Mouse (Mus musculus) stomach, embryonic 15.5 days (tissue): ENCODE measurements at regions not wholly inside any gene's neighbourhood (a gene's known extent, or its start where the extent isn't known, plus 50 kb on each side); places are given as distances from the start of the nearest gene placed in this dataset.
A peak's percentile ranks its signal among the peaks of the same experiment; 100 is the strongest.

Experiments
- ATAC-seq: fragments of 200-750 bp; cut with Nextera tagmentation; 2 replicates; pipeline ENCODE4 v1.8.0; 2017; ENCODE audit warnings: low read depth, moderate number of reproducible peaks, moderate TSS enrichment; ENCODE audit not compliant: insufficient read depth, low FRiP score
- H3K27ac ChIP-seq: fragments of 300-500 bp; sonication (generic); 2 replicates; pipeline ENCODE4 v1.5.1; 2015; ENCODE audit warnings: mild to moderate bottlenecking, inconsistent platforms
- H3K27me3 ChIP-seq: fragments of 300-500 bp; sonication (generic); replicated peaks from 2 replicates; pipeline ENCODE4 v1.6.1; 2015; ENCODE audit warnings: inconsistent platforms
- H3K36me3 ChIP-seq: fragments of 300-500 bp; sonication (generic); 2 replicates; pipeline ENCODE4 v1.6.1; 2015; ENCODE audit warnings: inconsistent platforms
- H3K4me1 ChIP-seq: fragments of 300-500 bp; sonication (generic); 2 replicates; pipeline ENCODE4 v1.6.1; 2015; ENCODE audit warnings: inconsistent platforms
- H3K4me2 ChIP-seq: fragments of 300-500 bp; sonication (generic); 2 replicates; pipeline ENCODE4 v1.6.1; 2015; ENCODE audit warnings: mild to moderate bottlenecking, inconsistent platforms
- H3K4me3 ChIP-seq: fragments of 300-500 bp; sonication (generic); replicated peaks from 2 replicates; pipeline ENCODE4 v1.5.1; 2015; ENCODE audit warnings: inconsistent platforms
- H3K9ac ChIP-seq: fragments of 300-500 bp; sonication (generic); 2 replicates; pipeline ENCODE4 v1.6.1; 2015; ENCODE audit warnings: inconsistent platforms
- H3K9me3 ChIP-seq: fragments of 300-500 bp; sonication (generic); 2 replicates; pipeline ENCODE4 v1.6.1; 2016; ENCODE audit warnings: inconsistent platforms
- WGBS: fragments of 180-500 bp; shearing (Covaris S2); methylation state at CpG from one replicate; pipeline ENCODE4 v1.1.7; 2015; 5-methylcytosine and 5-hydroxymethylcytosine counted together

GRCm38 (mm10) chr13:97385531-97385930 lies 144.6 kb downstream of the Enc1 start:
- WGBS, result 78% methylated on average over 8 of the region's 8 CpGs

GRCm38 (mm10) chr13:97384091-97384777 lies 143.3 kb downstream of the Enc1 start:
- 62% methylated on average over 16 of the region's 16 CpGs for WGBS
- no peak overlapping the region for H3K4me2 ChIP-seq
- no peaks in the 10 kb centered on the region for H3K27me3 ChIP-seq
- no peak for ATAC-seq
- H3K9ac ChIP-seq, result no peak overlapping the region
- H3K4me3 ChIP-seq, result no peak overlapping the region
- no peak overlapping the region for H3K27ac ChIP-seq
- H3K9me3 ChIP-seq, result no peaks in the 10 kb centered on the region
- H3K4me1 ChIP-seq, result peaks cover 4% of the 10 kb centered on the region
- no peaks in the 10 kb centered on the region for H3K36me3 ChIP-seq

More at GRCm38 (mm10) chr13:97385531-97385930, 144.6 kb downstream of the Enc1 start:
- no peaks in the 10 kb centered on the region for H3K27me3 ChIP-seq
- no peaks in the 10 kb centered on the region for H3K36me3 ChIP-seq
- no peak overlapping the region for H3K4me2 ChIP-seq
- H3K4me1 ChIP-seq, result peaks cover 4% of the 10 kb centered on the region
- no peak overlapping the region for H3K4me3 ChIP-seq
- ATAC-seq, result 0 out of 2 replicates have a peak, but pooled peaks have one; percentile 14
- no peak overlapping the region for H3K9ac ChIP-seq
- no peaks in the 10 kb centered on the region for H3K9me3 ChIP-seq
- H3K27ac ChIP-seq, result no peak overlapping the region

DNA sequence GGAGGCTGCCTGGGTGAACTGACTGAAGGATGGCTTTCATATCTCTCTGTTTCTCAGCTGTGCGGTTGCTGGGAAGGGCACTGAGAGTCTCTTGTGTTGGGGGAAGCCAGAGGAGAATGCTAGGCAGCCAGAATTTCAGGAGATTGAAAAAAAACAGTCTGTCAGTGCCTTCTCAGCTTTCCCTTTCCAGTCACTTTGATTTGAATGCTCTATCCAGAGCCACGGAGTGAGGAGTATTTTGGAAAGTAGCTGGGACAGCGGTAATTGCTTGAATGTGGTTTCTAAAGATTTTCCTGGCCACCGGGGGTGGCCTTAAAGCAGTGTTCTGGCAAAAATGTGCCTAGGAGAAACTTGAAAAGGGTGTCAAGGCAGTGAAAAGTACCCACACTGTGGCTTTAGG lies 142.4 kb downstream of the Enc1 start:
- Histone ChIP-seq H3K4me2 (no peak overlapping the region), H3K36me3 (no peaks in the 10 kb centered on the region), H3K4me1 (peaks cover 4% of the 10 kb centered on the region), H3K9me3 (no peaks in the 10 kb centered on the region), H3K27me3 (no peaks in the 10 kb centered on the region), H3K27ac (no peak overlapping the region), H3K4me3 (no peak overlapping the region), H3K9ac (no peak overlapping the region)
- 61% methylated on average over 4 of the region's 4 CpGs for WGBS
- no peak for ATAC-seq

DNA sequence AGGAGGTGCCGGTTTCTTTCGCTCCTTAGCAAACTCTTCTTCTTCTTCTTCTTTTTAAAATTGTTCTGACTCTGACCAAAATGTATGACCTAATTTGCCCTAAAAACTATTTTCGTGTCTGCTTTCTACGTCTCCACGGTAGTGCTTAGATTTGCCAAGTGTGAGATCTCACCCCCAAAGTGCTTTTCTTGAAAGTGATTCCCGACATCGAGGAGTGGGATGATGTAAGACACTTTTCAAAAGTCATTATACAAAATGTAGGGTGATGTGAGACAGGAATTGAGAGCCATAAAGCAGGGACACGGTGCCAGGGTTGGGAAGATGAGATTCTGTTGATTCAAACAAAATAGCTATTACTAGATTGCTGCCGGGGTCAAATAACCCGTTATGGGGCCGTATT lies 139.5 kb downstream of the Enc1 start:
- H3K4me2 ChIP-seq, result no peak overlapping the region
- no peaks in the 10 kb centered on the region for H3K27me3 ChIP-seq
- 0 out of 2 replicates have a peak, but pooled peaks cover 10% of the 10 kb centered on the region for H3K4me1 ChIP-seq
- no peak for ATAC-seq
- 65% methylated on average over 11 of the region's 11 CpGs for WGBS
- H3K9me3 ChIP-seq, result no peaks in the 10 kb centered on the region
- H3K27ac ChIP-seq, result no peak overlapping the region
- no peaks in the 10 kb centered on the region for H3K36me3 ChIP-seq
- H3K9ac ChIP-seq, result no peak overlapping the region
- no peak overlapping the region for H3K4me3 ChIP-seq

DNA sequence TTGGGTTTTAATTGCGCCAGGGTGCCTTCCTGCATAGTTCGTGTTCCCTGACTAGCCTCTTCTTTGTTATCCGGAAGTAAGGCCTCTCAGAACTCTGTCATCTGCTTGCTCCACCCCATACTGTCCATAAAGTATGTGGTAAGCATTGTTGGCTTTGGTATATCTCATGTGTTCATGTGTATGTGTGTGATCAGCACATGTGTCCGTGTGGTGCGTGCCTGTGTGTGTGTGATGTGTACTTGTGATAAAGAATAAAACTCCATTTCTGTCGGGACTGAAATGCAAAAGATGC lies 135.3 kb downstream of the Enc1 start:
- H3K4me1 ChIP-seq, result 0 out of 2 replicates have a peak, but pooled peaks cover 10% of the 10 kb centered on the region
- no peak overlapping the region for H3K4me2 ChIP-seq
- 54% methylated on average over 6 of the region's 6 CpGs for WGBS
- H3K27me3 ChIP-seq, result no peaks in the 10 kb centered on the region
- H3K9ac ChIP-seq, result no peak overlapping the region
- ATAC-seq, result no peak
- no peaks in the 10 kb centered on the region for H3K9me3 ChIP-seq
- H3K4me3 ChIP-seq, result no peak overlapping the region
- H3K36me3 ChIP-seq, result no peaks in the 10 kb centered on the region
- H3K27ac ChIP-seq, result peak overlapping the region; percentile 3; the same call in 1 of the 2 replicates

DNA sequence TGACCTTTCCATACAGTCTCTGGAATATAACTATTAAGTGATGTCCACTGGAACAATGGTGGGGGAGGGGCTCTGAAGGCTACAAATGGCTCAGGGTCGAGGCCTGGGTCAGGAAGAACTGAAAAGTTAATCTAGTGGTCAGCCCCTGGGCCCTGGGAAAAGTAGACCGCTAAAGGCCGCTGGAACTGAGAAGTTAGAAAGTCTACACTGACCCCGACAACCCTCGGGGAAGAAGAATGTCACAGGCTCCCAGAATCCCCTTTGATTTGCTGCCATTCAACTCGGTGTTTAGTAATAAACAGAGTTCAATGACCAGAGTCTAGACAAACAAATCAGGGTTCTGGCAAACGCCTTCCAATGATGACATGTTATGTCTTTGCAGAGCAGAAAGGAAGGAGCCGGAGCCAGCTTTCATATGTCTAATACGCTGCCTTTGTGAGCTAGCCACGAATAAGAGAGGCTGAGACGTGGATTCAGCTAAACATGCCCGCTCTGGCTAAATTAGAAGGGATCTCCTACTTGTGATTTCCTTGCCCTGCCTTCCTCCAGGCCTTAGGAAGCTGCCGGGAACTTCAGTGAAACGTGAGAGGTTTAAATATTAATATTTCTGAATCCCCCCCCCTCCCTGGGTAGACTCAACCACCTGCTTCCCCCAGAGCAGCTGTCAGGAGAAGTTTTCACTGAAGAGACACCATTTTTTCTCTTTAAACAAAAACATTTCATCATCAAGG lies 134.8 kb downstream of the Enc1 start:
- H3K4me2 ChIP-seq, result no peak overlapping the region
- 0 out of 2 replicates have a peak, but pooled peaks cover 10% of the 10 kb centered on the region for H3K4me1 ChIP-seq
- H3K36me3 ChIP-seq, result no peaks in the 10 kb centered on the region
- no peak overlapping the region for H3K9ac ChIP-seq
- no peak overlapping the region for H3K4me3 ChIP-seq
- no peak for ATAC-seq
- no peaks in the 10 kb centered on the region for H3K27me3 ChIP-seq
- H3K9me3 ChIP-seq, result no peaks in the 10 kb centered on the region
- 35% methylated on average over 14 of the region's 14 CpGs for WGBS
- peak overlapping the region; percentile 3; the same call in 1 of the 2 replicates for H3K27ac ChIP-seq

- Histone ChIP-seq H3K9me3 (no peaks in the 10 kb centered on the region), H3K27me3 (no peaks in the 10 kb centered on the region), H3K9ac (no peak overlapping the region), H3K36me3 (no peaks in the 10 kb centered on the region), H3K27ac (no peak overlapping the region), H3K4me1 (0 out of 2 replicates have a peak, but pooled peaks cover 10% of the 10 kb centered on the region), H3K4me2 (no peak overlapping the region), H3K4me3 (no peak overlapping the region)
- whole genome bisulfite sequencing, result 41% methylated on average over 7 of the region's 7 CpGs
- ATAC-seq, result peak; percentile 31; the same call in 1 of the 2 replicates
These were observed 131.4 kb downstream of the Enc1 start for GRCm38 (mm10) chr13:97372348-97372747.

GRCm38 (mm10) chr13:97371200-97371599 lies 130.3 kb downstream of the Enc1 start:
- no peak overlapping the region for H3K27ac ChIP-seq
- H3K36me3 ChIP-seq, result no peaks in the 10 kb centered on the region
- H3K4me1 ChIP-seq, result 0 out of 2 replicates have a peak, but pooled peaks cover 4% of the 10 kb centered on the region
- H3K9ac ChIP-seq, result no peak overlapping the region
- no peaks in the 10 kb centered on the region for H3K27me3 ChIP-seq
- no peak overlapping the region for H3K4me2 ChIP-seq
- no peak overlapping the region for H3K4me3 ChIP-seq
- no peaks in the 10 kb centered on the region for H3K9me3 ChIP-seq
- no peak for ATAC-seq
- whole genome bisulfite sequencing, result 92% methylated on average over 3 of the region's 3 CpGs

- Histone ChIP-seq H3K4me1 (peaks cover 5% of the 10 kb centered on the region), H3K9me3 (no peaks in the 10 kb centered on the region), H3K27me3 (no peaks in the 10 kb centered on the region), H3K9ac (no peak overlapping the region), H3K4me3 (no peak overlapping the region), H3K27ac (no peak overlapping the region), H3K4me2 (no peak overlapping the region), H3K36me3 (no peaks in the 10 kb centered on the region)
- ATAC-seq, result no peak
- 58% methylated on average over 8 of the region's 8 CpGs for whole genome bisulfite sequencing
These were observed 125.8 kb downstream of the Enc1 start for GRCm38 (mm10) chr13:97366723-97367122.

GRCm38 (mm10) chr13:97365557-97366244 lies 124.8 kb downstream of the Enc1 start:
- WGBS, result 45% methylated on average over 18 of the region's 18 CpGs
- Histone ChIP-seq H3K4me1 (peaks cover 5% of the 10 kb centered on the region), H3K36me3 (no peaks in the 10 kb centered on the region), H3K27ac (no peak overlapping the region), H3K4me3 (no peak overlapping the region), H3K27me3 (no peaks in the 10 kb centered on the region), H3K4me2 (no peak overlapping the region), H3K9ac (no peak overlapping the region), H3K9me3 (no peaks in the 10 kb centered on the region)
- ATAC-seq, result no peak

DNA sequence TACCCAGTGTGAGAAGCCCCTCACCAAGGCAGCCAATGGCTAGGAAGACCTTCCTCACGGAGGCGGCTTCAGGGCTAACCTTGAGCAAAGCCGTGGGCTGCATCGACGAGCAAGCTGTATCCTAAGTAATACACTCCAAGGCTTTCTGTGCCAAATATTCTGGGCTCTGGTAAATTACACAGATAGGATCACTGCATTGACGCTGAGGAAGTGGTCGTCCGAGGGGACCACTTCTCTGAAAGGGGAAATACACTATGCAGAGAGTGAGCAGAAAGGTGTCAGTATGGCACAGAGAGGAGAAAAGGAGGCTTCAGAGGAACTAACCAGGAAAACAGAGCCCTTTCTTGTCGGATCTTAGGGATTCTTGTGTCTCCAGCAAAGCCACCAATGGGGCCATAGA lies 124.1 kb downstream of the Enc1 start:
- Histone ChIP-seq H3K9ac (no peak overlapping the region), H3K36me3 (no peaks in the 10 kb centered on the region), H3K9me3 (no peaks in the 10 kb centered on the region), H3K4me2 (no peak overlapping the region), H3K27me3 (no peaks in the 10 kb centered on the region), H3K4me1 (peaks cover 5% of the 10 kb centered on the region), H3K4me3 (no peak overlapping the region), H3K27ac (no peak overlapping the region)
- ATAC-seq, result no peak
- 74% methylated on average over 9 of the region's 9 CpGs for WGBS

DNA sequence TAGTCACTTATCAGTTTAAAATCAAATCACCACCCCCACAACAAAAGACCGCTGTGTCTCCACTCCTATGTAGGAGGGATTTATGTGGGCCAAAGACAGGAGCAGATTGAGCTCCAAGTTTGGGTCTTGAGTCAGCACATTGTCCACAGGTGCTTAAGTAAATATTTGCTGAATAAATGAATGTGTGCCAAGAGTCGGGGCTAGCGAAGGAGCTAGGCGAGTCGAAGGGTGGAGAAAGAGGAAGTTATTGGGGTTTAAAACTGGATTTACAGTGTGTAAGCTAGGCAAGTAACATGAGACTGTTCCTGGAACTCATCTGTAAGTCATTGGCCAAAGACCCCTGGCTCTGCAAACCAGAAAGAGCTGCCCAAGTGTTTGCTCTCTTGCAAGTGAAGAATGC lies 122.9 kb downstream of the Enc1 start:
- peaks cover 5% of the 10 kb centered on the region for H3K4me1 ChIP-seq
- peak; percentile 67; the same call in 1 of the 2 replicates for ATAC-seq
- H3K27me3 ChIP-seq, result no peaks in the 10 kb centered on the region
- no peak overlapping the region for H3K4me3 ChIP-seq
- H3K9me3 ChIP-seq, result no peaks in the 10 kb centered on the region
- peak overlapping the region; percentile 80 for H3K27ac ChIP-seq
- no peak overlapping the region for H3K9ac ChIP-seq
- 26% methylated on average over 5 of the region's 5 CpGs for WGBS
- no peak overlapping the region for H3K4me2 ChIP-seq
- H3K36me3 ChIP-seq, result no peaks in the 10 kb centered on the region
